Mouse (Mus musculus) layer of hippocampus, postnatal 14 days (tissue): Measurements from ENCODE around the gene Vmn2r19. TPM values are rescaled to one million over a fixed set of nuclear protein-coding genes. Genes with fewer than 3 reads are reported as not detected.
"Not testable (repeated sequence)": the region's sequence is repeated elsewhere in the genome, so short reads cannot be mapped to it uniquely, and the experiment has no call there.

ENCODE experiments used
- DNase-seq, 2 experiments: peaks; one replicate each; pipeline ENCODE4 v3.0.0; 2021 to 2022; ENCODE audit warnings: low spot score in 2 of 2, mixed read lengths in 1 of 2
- long read RNA-seq, 2 experiments: library from polyadenylated mRNA; stranded (forward); transcript quantifications; one replicate each; pipeline ENCODE4 v2.0.0; 2021
- total RNA-seq, 2 experiments: library from RNA; stranded (reverse); gene quantifications; 2 replicates each; pipeline ENCODE4 v1.2.3; 2021

The Vmn2r19 gene
- total RNA-seq: not detected
- long read RNA-seq, experiment 1: 0 reads
- long read RNA-seq, experiment 2: 0 reads

DNA sequence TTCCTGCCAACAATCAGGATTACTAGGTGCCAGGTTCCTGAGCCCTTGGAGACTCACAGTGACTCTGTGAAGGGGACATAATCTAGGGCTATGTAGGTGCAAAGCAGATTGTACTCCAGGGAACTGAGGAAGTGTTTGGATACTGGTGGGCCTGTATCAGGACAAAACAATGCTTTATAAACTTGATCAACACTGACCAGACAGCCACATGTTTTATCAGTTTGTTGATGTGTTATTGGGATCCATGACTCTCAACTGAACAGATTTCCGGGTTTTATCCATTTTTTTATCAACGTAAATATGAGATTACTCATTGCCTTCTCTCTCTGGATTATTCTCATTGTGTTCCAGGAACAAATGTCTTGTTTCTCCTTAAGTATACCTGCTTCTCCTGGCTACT lies at the start of gene Vmn2r19:
Vmn2r19 (plus strand) TSS at position 301 of the 400 bp plus-strand sequence.
- no peak for DNase-seq

DNA sequence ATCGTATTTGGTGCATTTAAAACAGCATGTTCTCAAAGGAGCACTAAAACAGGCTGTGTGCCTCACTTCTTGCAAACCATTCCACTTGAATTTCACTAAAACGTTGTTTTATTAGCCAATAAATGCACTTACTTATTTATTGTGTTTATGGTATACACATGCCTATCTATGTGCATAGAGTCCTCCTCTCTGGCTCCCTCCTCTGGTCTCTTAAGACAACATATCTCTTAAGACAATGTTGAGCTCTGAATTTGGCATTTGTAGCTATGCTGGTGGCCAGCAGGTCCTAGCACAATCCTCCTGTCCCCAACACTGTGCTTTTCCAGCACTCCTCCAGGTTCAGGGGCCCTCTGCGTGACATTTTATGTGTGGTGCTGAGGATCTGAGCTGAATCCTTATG lies 49.2 kb upstream of the Vmn2r19 start:
- DNase-seq: no peak

DNA sequence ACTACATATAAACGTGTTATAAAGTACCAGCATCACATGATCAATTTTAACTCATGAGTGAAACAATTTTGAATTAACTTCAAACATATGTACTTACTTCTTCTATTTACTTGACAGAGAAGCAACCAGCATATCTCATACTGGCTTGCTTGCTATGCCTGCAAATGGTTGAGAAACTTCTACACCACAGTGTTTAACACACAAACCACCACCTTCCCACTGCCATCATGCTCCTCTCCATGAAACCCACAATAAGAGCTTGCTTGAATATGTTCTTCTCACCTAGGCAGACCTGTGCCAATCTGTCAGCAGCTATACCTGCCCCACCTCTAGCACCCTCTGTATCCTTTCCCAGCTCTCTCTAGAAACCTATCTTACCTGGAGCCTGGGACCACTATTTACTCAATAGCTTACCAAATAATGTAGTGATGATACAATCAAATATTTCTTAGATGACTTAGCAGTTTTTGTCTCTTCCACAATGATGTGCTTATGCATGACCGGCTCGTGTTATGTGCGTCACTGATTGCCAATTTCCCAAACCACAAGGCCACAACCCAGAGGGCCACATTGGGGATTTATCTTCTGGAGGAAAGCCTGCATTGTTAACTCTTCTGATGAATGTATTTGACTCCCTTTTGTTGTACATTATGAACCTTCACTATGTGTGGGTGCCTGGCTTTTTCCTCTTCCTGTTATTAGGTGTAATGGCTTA lies 48.1 kb upstream of the Vmn2r19 start:
- DNase-seq: no peak

DNA sequence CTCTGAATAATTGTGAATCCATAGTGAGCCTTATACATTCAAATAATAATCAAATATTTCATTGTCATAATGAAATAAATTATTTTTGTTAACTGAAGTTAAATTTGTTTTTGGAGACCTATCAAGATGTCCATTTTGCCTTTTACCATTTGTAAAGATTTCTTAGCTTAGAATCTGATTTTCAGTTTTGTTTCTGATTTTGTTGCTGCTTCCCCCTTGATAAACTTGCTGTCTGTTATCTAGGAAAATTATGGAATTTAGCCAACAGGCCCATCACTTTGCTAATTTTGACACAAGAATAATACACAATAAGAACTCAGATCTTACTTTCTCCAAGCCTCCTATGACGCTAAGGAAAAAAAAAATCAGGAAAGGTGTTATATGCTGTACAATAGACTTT lies 47.3 kb upstream of the Vmn2r19 start:
- no peak for DNase-seq

DNA sequence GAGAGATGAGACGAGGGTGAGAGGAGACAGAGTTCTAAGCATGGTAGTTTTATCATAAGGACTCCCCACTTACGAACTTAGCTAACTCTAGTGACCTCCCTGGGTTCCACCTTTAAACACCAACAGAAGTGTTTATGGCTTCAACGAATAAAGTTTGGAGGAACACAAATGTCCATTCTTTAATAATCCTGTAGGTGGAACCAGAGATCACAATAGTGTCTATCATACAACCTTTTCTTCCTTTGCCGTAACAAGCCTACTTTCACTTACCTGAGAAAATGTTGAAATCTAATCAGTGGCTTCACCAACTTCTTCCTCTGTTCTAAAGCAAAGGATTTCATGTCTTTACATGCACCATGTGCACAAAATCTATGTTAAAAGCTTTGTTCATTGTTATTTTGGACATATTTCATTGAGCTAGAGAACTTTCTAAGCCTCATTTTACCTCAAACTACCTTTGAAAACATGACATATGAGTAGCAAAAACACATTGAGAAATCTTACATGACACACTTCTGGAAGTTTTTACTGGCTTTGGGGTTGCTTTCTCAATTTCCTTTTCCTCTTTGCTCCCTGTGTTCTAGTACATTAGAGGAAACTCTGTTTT lies 46.5 kb upstream of the Vmn2r19 start, which contains the start of gene Clec4d:
Clec4d (plus strand) TSS at position 557 of the 607 bp plus-strand sequence.
- DNase-seq: no peak

DNA sequence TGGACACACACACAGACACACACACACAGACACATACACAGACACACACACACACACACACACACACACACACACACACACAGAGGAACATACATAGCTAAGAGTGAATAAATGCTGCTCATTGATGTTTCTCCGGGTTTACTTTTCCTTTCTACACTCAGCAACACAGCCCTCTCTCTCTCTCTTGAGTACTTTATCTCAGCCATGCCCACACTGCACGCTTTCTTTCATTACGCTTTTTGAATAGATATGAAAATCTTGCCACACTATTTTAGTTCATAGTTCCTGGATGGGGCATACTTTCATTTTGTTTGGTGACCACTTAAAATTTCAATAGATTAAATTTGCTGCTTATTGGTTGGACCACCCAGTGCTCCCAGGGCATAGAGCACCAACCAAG lies 43.9 kb upstream of the Vmn2r19 start:
- DNase-seq: no peak

DNA sequence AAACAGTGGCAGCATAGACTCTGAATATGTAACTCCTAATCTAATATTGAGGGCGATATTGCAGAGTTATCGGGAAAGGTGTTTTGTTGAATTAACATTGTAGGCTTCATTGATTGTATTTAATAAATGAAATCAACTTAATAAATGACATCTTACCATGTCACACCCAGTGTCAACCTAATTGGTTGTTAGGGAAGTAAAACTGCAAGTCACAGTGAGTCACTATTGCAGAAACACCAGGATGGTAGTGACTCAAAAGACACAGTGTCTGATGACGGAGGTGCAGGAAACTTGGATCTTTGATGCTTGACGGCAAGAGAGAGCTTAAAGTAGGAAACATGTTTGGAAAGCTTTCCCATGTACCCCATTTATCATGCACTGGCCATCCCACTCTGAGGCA lies 42.3 kb upstream of the Vmn2r19 start:
- no peak for DNase-seq

DNA sequence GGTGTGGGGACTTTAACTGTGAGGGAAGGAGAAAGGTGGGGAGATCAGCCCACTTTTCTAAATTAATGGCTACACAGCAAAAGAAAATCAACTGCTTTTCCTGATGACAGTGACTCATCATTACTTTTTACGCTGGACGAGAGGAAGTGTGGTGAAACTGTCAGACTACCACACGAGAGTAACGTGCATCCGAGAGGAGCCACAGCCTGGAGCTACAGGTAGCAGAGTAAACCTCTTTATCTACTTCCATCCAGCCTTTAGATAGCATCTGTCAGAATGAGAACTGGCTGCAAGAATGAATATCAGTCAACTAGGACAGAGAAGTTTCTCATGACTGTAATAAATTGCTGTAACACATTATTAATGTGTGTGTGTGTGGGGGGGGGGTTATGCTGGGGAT lies 41.2 kb upstream of the Vmn2r19 start:
- DNase-seq: no peak

DNA sequence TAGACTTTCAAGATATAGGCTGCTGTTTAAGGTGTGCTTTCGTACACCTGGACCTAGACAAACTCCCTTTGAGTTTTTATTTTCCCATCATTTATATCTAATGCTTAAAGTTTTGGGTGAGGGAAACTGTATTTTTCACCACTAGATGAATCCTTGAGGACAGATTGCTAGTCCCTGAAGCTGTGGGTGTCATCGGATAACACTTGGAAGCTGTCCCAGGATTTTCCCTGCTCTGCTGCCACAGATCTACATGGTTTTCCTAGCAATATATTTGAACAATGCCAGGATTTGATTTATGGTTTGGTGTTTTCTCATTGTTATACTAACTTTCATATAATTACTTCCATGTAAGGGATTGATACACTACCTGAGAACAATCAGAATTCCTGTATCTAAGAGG lies 28.7 kb upstream of the Vmn2r19 start:
- peak in 1 of 2 experiments; percentile 20 for DNase-seq

DNA sequence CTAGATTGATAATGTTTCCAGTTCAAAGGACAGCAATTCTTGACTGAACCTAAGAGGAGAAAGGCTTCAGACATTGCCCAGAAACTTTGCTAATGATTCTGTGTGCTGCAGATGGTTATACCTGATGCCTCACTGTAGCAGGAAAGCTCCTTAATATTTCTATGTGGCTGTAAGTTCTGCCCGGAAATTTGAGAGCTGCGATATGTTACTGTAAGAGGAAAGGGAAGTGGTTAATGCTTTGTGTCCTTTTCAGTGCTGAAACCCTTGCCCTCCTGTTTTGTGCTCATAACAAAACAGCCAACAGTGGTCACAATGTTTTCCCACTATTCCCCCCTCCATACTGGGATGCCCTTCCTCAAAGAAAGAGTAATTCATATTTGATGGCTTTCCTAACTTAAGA lies 21.8 kb upstream of the Vmn2r19 start:
- DNase-seq: no peak

DNA sequence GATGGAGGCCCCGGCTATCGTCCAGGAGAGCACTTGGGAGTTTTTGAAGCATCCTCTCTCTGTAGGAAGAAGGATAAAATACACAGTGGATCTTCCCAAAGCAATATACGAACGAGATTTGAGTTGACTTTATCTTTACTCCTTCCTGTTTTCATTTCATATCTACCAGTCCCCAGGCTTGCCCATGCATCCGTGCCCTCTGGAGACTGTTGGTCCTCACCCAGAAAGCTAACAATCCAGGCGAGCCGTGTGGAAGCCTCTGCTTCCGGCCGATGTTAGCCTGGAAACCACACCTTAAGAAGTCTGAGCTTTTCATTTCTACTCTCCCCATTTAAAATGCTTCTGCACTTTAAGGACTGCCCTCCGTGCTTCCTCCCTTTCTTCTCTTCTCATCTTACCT lies 19.2 kb upstream of the Vmn2r19 start:
- no peak for DNase-seq

DNA sequence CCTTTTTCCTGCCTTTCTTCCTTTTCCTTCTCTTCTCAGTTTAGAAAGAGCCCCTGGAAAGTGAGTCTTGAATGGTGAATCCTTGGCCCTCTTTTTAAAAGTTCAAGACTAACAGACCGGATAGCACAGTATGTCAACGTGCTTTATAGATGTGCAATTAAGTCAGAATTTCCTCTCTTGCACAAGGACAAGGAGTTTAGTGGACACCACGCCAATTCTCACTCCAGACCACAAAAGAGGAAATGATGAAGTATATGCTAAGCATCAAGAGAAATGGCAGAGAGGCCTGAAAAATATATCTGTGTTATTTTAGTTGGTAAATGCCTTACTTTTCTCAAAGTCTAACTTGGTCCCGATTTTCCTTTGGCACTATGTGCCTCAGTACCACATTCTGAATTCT lies 18.4 kb upstream of the Vmn2r19 start, which contains the start of gene Clec4e:
Clec4e (minus strand) TSS at position 118 of the 400 bp plus-strand sequence.
- DNase-seq: no peak

DNA sequence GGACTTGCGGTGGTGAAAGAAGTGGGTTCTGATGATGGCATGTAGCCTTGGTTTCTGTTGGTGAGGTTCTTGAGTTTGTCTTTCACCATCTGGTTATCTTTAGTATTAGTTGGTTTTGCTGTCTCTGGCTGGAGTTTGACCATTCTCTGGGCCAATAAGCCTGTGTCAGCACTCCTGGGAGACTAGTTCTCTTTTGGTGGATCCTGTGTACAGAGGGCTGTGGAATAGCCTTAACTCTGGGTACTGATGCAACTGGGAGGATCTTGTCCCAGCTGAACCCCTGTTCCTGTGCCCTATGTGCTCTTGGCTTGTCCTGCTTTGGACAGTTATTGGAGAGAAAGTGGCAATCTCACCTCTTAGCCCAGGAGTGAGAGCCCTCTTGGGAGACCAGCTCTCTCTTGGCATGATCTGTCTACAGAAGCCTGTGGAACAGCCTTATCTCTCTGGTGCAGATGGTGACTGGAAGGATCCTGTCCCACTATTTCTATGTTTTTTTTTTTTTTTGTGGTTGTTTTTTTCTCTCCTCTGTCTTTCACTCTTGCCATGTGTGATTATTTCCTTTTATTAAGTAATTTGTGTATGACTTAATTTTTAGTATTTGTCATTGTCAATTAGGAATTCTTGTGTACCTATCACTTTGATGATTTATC lies 15.3 kb upstream of the Vmn2r19 start:
- no peak for DNase-seq

DNA sequence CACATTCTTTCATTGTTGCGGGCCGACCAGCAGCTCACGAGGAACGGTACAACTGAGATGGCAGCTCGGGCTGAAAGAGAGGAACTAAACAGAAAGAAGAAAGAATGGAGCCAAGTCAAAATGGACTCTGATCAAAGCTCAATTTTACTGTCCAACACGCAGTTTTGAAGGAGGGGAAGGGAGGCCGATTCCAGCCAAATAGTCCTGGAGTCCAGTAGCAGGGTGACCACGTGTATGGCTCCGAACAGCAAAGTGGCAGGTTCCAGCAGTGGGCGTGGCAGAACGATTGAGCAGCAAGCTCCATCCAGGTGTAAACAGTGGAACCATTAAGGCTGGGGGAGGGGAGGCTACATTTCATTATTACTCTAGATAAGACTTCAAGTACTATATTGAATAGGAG lies 14.6 kb upstream of the Vmn2r19 start:
- not testable (repeated sequence) for DNase-seq

DNA sequence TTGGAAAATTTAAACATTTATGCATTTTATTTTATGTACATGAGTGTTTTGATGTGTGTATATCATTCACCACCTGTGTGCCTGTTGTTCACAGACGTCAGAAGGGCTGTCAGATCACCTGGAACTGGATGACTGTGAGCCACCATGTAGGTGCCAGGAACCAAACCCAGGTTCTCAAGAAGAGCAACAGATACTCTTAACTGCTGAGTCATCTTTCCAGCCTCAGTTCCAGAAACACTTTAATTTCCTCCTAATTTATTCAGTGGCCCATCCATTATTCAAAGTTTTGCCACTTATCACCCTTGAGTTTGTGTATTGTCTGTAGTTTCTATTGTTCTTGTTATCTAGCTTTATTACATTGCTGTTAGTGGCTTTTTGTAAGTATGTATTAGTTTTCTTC lies 11.4 kb upstream of the Vmn2r19 start:
- no peak for DNase-seq

DNA sequence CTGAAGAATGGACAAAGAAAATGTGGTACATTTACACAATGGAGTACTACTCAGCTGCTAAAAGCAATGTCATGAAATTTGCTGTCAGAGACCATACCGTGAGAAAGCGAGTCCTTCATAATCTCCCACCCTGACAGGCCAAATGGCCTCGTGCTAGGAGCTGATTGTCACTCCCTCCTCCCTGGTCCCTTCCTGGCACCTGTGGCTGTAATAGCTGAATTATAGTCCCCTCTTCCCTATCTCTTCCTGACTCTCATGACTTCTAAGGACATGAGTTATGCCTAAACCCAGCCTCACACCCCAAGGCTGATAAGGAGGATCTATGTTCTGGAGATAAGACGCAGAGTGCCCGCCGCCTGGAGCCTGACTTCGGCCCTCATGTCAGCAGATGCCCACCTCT lies 1.8 kb upstream of the Vmn2r19 start:
- DNase-seq: not testable (repeated sequence)

DNA sequence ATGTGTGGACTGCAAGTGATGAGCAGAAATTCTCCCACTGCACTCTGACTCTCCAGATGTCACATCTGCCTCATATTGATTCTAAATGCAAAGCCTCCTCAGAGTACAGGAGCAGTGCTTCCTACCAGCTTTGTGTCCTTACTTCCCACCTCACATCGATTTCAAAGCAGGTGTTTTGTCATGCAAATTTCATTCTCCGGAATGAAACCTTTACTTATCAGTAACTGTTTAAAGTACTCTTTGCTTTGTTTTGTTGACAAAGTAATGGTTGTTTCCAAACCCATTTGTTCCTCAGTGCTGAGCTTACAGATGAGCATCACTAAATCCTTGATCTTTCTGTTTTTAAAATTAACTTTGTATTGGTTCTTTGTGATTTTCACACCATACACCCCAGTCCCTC lies 24.4 kb downstream of the Vmn2r19 start:
- no peak for DNase-seq

DNA sequence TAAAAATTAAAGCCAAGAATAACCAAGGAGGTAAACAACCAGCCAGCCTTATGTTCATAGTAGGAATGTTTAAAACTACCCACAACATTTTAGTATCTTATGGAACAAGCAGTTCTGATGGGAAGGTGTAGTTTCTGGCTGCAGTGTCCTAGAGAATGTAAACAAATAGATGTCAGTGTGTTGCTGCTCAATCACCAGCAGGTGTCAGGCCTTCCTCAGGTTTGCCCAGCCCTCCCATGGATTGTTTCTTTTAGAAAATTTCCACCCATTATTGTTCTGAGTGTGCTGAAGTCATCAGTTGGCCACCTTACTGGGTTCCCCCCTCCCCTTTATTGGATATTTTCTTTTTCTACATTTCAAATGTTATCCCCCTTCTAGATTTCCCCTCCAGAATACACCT lies 32.0 kb downstream of the Vmn2r19 start:
- DNase-seq: peak in 1 of 2 experiments; percentile 3

DNA sequence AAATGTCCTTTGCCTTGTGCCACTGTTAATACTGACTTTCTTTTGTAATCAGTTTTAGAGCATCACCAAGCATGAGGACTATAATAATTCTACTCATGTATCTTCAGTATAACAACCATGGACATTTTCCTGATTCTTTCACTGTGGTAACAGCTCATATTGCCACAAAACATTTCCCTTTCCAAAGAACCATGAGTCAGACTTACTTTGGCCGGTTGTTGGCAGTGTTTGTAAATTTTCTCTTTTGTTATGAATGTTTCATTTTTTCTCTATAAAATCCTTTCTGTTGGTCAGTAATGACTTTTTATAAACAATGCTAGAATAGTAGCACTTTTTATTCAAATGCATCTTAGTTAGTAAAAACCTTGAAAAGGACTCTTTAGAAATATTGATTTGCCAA lies 38.0 kb downstream of the Vmn2r19 start:
- no peak for DNase-seq
